Mouse (Mus musculus) megakaryocyte, embryonic 14.5 days (primary cell): ENCODE measurements around the gene Pusl1. TPM values are rescaled to one million over a fixed set of nuclear protein-coding genes. Genes with fewer than 3 reads are reported as not detected.

Experiments
- H3K27me3 ChIP-seq: replicated peaks from 2 replicates; pipeline ENCODE3; 2012; ENCODE audit warnings: inconsistent platforms
- H3K36me3 ChIP-seq: replicated peaks from 2 replicates; pipeline ENCODE3; 2012; ENCODE audit warnings: low read length, inconsistent platforms, mixed read lengths
- H3K4me1 ChIP-seq: 2 replicates; pipeline ENCODE4 v1.6.1; 2012; ENCODE audit warnings: inconsistent platforms
- H3K4me3 ChIP-seq: replicated peaks from 2 replicates; pipeline ENCODE3; 2012; ENCODE audit warnings: moderate library complexity, mild to moderate bottlenecking, inconsistent platforms
- H3K9me3 ChIP-seq: 2 replicates; pipeline ENCODE4 v1.6.1; 2012; ENCODE audit warnings: inconsistent platforms
- FLI1 ChIP-seq: IDR thresholded peaks from 2 replicates; pipeline ENCODE4 v1.6.1; 2012; ENCODE audit warnings: low read length, inconsistent platforms, mixed read lengths
- GATA1 ChIP-seq: IDR thresholded peaks from 3 replicates; pipeline ENCODE4 v1.6.1; 2012; ENCODE audit warnings: mixed read lengths, low read length, inconsistent platforms, borderline replicate concordance
- polyA plus RNA-seq: library from polyadenylated mRNA; stranded (reverse); fragments of >175 nt; gene quantifications from 2 replicates; pipeline ENCODE4 v1.2.3, GENCODE M21; 2012; ENCODE audit warnings: low replicate concordance; ENCODE audit not compliant: insufficient read depth

The Pusl1 gene
- polyA plus RNA-seq, 1 experiment: 99.4 TPM

- H3K27me3 ChIP-seq: no peaks in the 10 kb centered on the region
- H3K4me1 ChIP-seq: peaks cover 43% of the 10 kb centered on the region
- H3K9me3 ChIP-seq: no peaks in the 10 kb centered on the region
- TF ChIP-seq GATA1: no peak
- TF ChIP-seq FLI1: no peak
- H3K36me3 ChIP-seq: peaks cover 62% of the 10 kb centered on the region
- H3K4me3 ChIP-seq: no peak overlapping the region
These were observed 2.3 kb downstream of the Pusl1 start for GRCm38 (mm10) chr4:155889316-155889715.

GRCm38 (mm10) chr4:155888181-155888580 lies 3.4 kb downstream of the Pusl1 start:
- no peak for TF ChIP-seq GATA1
- TF ChIP-seq FLI1: no peak
- Histone ChIP-seq H3K4me1 (peaks cover 43% of the 10 kb centered on the region), H3K27me3 (no peaks in the 10 kb centered on the region), H3K9me3 (no peaks in the 10 kb centered on the region), H3K36me3 (peaks cover 72% of the 10 kb centered on the region), H3K4me3 (no peak overlapping the region)

DNA sequence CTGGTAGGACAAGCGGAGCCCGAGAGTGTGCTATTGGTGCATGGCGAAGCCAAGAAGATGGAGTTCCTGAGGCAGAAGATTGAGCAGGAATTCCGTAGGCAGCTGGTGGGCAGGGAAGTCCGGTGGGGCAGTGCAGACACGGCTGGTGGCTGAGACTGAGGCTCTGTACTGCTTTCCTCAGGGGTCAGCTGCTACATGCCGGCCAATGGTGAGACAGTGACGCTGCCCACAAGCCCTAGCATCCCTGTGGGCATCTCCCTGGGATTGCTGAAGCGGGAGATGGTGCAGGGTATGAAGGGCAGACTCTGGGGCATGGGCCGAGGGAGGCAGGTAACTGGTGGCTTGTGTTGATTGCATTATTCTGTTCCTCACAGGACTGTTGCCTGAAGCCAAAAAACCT lies 3.9 kb downstream of the Pusl1 start:
- TF ChIP-seq FLI1 (no peak), GATA1 (no peak)
- peaks cover 75% of the 10 kb centered on the region for H3K36me3 ChIP-seq

GRCm38 (mm10) chr4:155886330-155886729 lies 5.3 kb downstream of the Pusl1 start:
- TF ChIP-seq FLI1 (no peak), GATA1 (no peak)
- H3K9me3 ChIP-seq: no peaks in the 10 kb centered on the region
- no peaks in the 10 kb centered on the region for H3K27me3 ChIP-seq
- peaks cover 82% of the 10 kb centered on the region for H3K36me3 ChIP-seq
- H3K4me1 ChIP-seq: peaks cover 43% of the 10 kb centered on the region
- H3K4me3 ChIP-seq: no peak overlapping the region

More for the DNA sequence above, 3.9 kb downstream of the Pusl1 start:
- Histone ChIP-seq H3K4me1 (peaks cover 43% of the 10 kb centered on the region), H3K4me3 (no peak overlapping the region), H3K9me3 (no peaks in the 10 kb centered on the region), H3K27me3 (no peaks in the 10 kb centered on the region)

DNA sequence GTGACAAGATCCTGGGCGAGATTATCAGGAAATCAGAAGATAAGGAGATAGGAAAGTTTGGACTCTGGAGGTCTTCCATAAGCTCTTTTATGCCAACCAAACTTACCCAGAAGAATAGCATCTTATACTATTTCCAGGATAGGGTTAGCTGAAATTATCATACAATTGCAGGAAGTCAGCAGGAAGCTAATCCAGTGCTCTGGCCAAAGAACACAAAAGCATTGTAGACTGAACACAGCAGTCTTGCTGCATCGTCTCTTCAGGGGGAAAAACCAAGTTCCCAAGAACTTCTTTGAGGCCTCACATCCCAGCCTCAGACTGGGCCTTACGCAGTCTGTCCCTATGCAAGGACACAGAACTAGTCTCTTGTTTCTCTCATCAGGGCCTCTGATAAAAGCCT lies 8.0 kb downstream of the Pusl1 start:
- Histone ChIP-seq H3K36me3 (peaks cover 76% of the 10 kb centered on the region), H3K4me1 (peaks cover 22% of the 10 kb centered on the region), H3K4me3 (no peak overlapping the region), H3K27me3 (no peaks in the 10 kb centered on the region), H3K9me3 (no peaks in the 10 kb centered on the region)
- TF ChIP-seq GATA1: no peak
- no peak for TF ChIP-seq FLI1

GRCm38 (mm10) chr4:155871404-155871803 lies 20.2 kb downstream of the Pusl1 start:
- H3K9me3 ChIP-seq: no peaks in the 10 kb centered on the region
- no peaks in the 10 kb centered on the region for H3K27me3 ChIP-seq
- peaks cover 47% of the 10 kb centered on the region for H3K4me1 ChIP-seq
- peak overlapping the region; percentile 9 for H3K4me3 ChIP-seq
- TF ChIP-seq FLI1 (no peak), GATA1 (no peak)
- peaks cover 68% of the 10 kb centered on the region for H3K36me3 ChIP-seq

DNA sequence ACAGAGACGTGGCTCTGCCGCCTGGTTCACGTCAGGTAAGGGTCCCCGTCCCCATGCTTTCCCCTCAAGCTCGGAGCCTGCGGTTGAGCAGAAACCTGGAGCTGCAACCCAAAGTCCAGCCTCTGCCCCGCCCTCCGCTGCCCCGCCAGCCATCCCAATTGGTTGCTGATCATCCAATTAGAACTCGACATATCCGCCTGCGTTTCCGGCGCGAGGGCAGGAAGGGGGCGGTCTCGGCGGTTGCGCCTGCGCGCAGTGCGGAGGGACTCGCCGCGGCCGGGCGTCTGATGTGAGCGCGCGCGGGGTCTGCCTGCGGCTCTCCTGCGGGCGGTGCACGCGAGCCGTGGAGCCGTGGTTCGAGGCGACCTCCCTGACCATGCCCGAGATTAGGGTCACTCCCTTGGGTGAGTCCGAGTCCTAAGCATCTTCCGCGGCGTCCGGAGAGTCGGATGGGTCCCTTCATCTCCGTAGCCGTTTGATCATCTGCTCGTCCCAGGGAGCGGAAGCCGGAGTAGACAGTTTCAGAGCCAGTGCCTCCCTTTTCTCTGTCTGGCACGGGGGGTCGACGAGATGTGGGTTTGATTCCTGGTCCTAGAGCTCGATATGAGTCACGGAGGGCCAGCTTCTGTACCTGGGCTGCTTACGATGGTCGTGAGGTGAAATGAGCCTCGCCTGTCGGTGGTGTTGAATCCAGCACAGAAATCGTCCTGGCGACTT lies 22.1 kb downstream of the Pusl1 start, which contains the start of the genes Cptp and Ints11:
Gene Cptp (minus strand): TSS at position 124 of the 717 bp plus-strand sequence.
Gene Ints11 (plus strand): TSS at position 230 of the 717 bp plus-strand sequence.
- peaks cover 73% of the 10 kb centered on the region for H3K36me3 ChIP-seq
- peak within 1 kb of the TSS; percentile 98 for H3K4me3 ChIP-seq
- TF ChIP-seq FLI1: 0 out of 2 replicates have a peak, but pooled peaks have one; percentile 41
- TF ChIP-seq GATA1: no peak
- H3K27me3 ChIP-seq: no peaks in the 10 kb centered on the region
- H3K4me1 ChIP-seq: peaks cover 56% of the 10 kb centered on the region
- no peaks in the 10 kb centered on the region for H3K9me3 ChIP-seq

DNA sequence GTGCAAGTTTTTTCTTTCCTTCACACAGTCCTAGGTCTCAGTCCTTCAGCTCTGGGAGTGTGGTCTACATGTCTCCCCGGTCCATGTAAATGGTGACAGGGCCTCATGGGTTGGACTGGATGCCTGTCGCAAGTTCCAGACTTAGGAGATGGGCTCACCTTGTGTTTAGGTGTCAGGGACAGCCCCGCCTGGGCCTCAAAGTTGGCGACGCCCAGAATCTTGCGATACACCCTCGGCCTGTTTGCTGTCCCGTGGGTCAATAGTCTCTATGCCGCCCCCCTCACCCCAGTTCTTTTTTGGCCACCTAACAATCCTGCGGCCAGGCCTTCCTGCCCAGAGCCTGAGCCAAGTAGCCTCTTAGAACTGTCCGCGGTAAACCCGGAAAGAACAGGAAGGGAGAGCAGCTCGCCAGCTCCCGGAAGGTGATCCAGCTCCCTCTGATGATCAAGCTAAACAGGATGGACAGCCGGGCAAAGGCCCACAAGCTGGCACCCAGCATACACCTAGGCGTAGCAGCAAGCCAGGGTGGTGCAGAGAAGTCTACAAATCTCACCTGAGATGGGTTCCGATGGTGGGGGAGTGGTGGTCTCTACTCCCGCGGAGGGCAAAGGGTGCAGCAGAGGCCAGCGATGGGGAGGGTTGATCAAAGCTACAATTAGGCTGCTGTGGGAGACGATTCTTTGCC lies 22.8 kb downstream of the Pusl1 start:
- no peaks in the 10 kb centered on the region for H3K9me3 ChIP-seq
- TF ChIP-seq FLI1: no peak
- no peak for TF ChIP-seq GATA1
- peak overlapping the region; percentile 98 for H3K4me3 ChIP-seq
- H3K27me3 ChIP-seq: no peaks in the 10 kb centered on the region
- H3K36me3 ChIP-seq: peaks cover 73% of the 10 kb centered on the region
- H3K4me1 ChIP-seq: peaks cover 56% of the 10 kb centered on the region

GRCm38 (mm10) chr4:155863001-155863400 lies 28.6 kb downstream of the Pusl1 start, which contains the start of gene Tas1r3:
Gene Tas1r3 (minus strand): TSS chr4:155863362.
- Histone ChIP-seq H3K27me3 (no peaks in the 10 kb centered on the region), H3K4me1 (peaks cover 24% of the 10 kb centered on the region), H3K9me3 (no peaks in the 10 kb centered on the region), H3K4me3 (no peak within 1 kb of the TSS), H3K36me3 (peaks cover 99% of the 10 kb centered on the region)
- no peak for TF ChIP-seq GATA1
- no peak for TF ChIP-seq FLI1

DNA sequence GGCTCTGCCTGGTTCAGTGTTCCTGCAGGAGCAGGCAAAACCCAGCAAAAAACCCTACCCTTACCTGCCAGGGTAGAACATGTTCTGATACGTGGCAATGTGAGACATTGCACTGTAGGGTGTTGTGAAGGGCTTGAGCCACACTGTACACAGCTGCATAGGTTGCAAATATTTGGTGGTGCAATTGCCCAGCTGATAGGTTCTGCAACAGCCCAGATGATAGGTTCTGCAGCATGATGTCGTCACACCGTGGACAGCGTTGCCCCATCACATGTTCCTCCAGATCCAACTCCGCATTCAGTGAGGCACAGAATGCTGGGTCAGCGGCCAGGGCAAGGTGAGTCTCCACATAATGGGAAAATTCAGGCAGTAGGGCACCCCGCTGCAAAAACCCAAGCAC lies 29.8 kb downstream of the Pusl1 start:
- H3K9me3 ChIP-seq: no peaks in the 10 kb centered on the region
- no peak overlapping the region for H3K4me3 ChIP-seq
- peaks cover 13% of the 10 kb centered on the region for H3K4me1 ChIP-seq
- peaks cover 100% of the 10 kb centered on the region for H3K36me3 ChIP-seq
- no peak for TF ChIP-seq GATA1
- TF ChIP-seq FLI1: no peak
- H3K27me3 ChIP-seq: no peaks in the 10 kb centered on the region
